Mouse (Mus musculus) lung, postnatal 36 days (tissue): ENCODE measurements around the gene Foxk1.

ENCODE experiments used
- DNase-seq: peaks from one replicate; pipeline ENCODE4 v3.0.0; 2022; ENCODE audit warnings: mixed read lengths

Gene Foxk1

GRCm38 (mm10) chr5:142421886-142422285, 20.6 kb downstream of the Foxk1 start:
- no peak for DNase-seq

- no peak for DNase-seq
Observed at GRCm38 (mm10) chr5:142423141-142423540, 21.8 kb downstream of the Foxk1 start.

- no peak for DNase-seq
Observed at GRCm38 (mm10) chr5:142423701-142424100, 22.4 kb downstream of the Foxk1 start.

GRCm38 (mm10) chr5:142424627-142425349, 23.5 kb downstream of the Foxk1 start:
- DNase-seq = peak; percentile 93

GRCm38 (mm10) chr5:142426476-142426875, 25.2 kb downstream of the Foxk1 start:
- DNase-seq = no peak

- DNase-seq = peak; percentile 49
Observed at GRCm38 (mm10) chr5:142427876-142428275, 26.6 kb downstream of the Foxk1 start.

GRCm38 (mm10) chr5:142428691-142429090, 27.4 kb downstream of the Foxk1 start:
- no peak for DNase-seq

- DNase-seq = no peak
Observed at GRCm38 (mm10) chr5:142431029-142431428, 29.7 kb downstream of the Foxk1 start.

GRCm38 (mm10) chr5:142431811-142432434, 30.6 kb downstream of the Foxk1 start:
- peak; percentile 84 for DNase-seq

- DNase-seq = no peak
Observed at GRCm38 (mm10) chr5:142432695-142433094, 31.4 kb downstream of the Foxk1 start.

GRCm38 (mm10) chr5:142434052-142434451, 32.8 kb downstream of the Foxk1 start:
- no peak for DNase-seq

GRCm38 (mm10) chr5:142435736-142436135, 34.4 kb downstream of the Foxk1 start:
- DNase-seq = no peak

- DNase-seq = no peak
Observed at GRCm38 (mm10) chr5:142438380-142438938, 37.2 kb downstream of the Foxk1 start.

GRCm38 (mm10) chr5:142439911-142440432, 38.7 kb downstream of the Foxk1 start:
- no peak for DNase-seq

- peak; percentile 99 for DNase-seq
Observed at GRCm38 (mm10) chr5:142440451-142441147, 39.3 kb downstream of the Foxk1 start.

- DNase-seq = no peak
Observed at GRCm38 (mm10) chr5:142441332-142442044, 40.2 kb downstream of the Foxk1 start.

GRCm38 (mm10) chr5:142442045-142442440, 40.7 kb downstream of the Foxk1 start:
- DNase-seq = no peak

- peak; percentile 54 for DNase-seq
Observed at GRCm38 (mm10) chr5:142443514-142443913, 42.2 kb downstream of the Foxk1 start.

- DNase-seq = no peak
Observed at GRCm38 (mm10) chr5:142443994-142444393, 42.7 kb downstream of the Foxk1 start.

- peak; percentile 59 for DNase-seq
Observed at GRCm38 (mm10) chr5:142444791-142445531, 43.7 kb downstream of the Foxk1 start.

GRCm38 (mm10) chr5:142445709-142446108, 44.4 kb downstream of the Foxk1 start:
- no peak for DNase-seq

GRCm38 (mm10) chr5:142448076-142448475, 46.8 kb downstream of the Foxk1 start:
- DNase-seq = peak; percentile 96
